Mouse (Mus musculus) layer of hippocampus, adult 11-12 months (tissue): ENCODE data around the gene 4930432M17Rik.

ENCODE experiments used
- DNase-seq: peaks from one replicate; pipeline ENCODE4 v3.0.0; 2022; ENCODE audit warnings: low spot score

Gene 4930432M17Rik

GRCm38 (mm10) chr3:121672135-121672790, 1.7 kb downstream of the 4930432M17Rik start:
- no peak for DNase-seq

GRCm38 (mm10) chr3:121678935-121679334, 8.4 kb downstream of the 4930432M17Rik start:
- no peak for DNase-seq

- DNase-seq: no peak
Measured at GRCm38 (mm10) chr3:121679443-121679842, 8.9 kb downstream of the 4930432M17Rik start.

- no peak for DNase-seq
Measured at GRCm38 (mm10) chr3:121680187-121680586, 9.6 kb downstream of the 4930432M17Rik start.

- DNase-seq: no peak
Measured at GRCm38 (mm10) chr3:121682439-121683411, 12.2 kb downstream of the 4930432M17Rik start.

- no peak for DNase-seq
Measured at GRCm38 (mm10) chr3:121684552-121684951, 14.0 kb downstream of the 4930432M17Rik start.

- DNase-seq: no peak
Measured at GRCm38 (mm10) chr3:121684963-121685362, 14.4 kb downstream of the 4930432M17Rik start.

GRCm38 (mm10) chr3:121685985-121686384, 15.4 kb downstream of the 4930432M17Rik start:
- DNase-seq: no peak

- DNase-seq: peak; percentile 20
Measured at GRCm38 (mm10) chr3:121686408-121686911, 15.9 kb downstream of the 4930432M17Rik start.

- no peak for DNase-seq
Measured at GRCm38 (mm10) chr3:121687741-121688140, 17.2 kb downstream of the 4930432M17Rik start.

GRCm38 (mm10) chr3:121689029-121689428, 18.5 kb downstream of the 4930432M17Rik start:
- DNase-seq: no peak

- no peak for DNase-seq
Measured at GRCm38 (mm10) chr3:121689697-121690096, 19.1 kb downstream of the 4930432M17Rik start.

GRCm38 (mm10) chr3:121693001-121693730, 22.6 kb downstream of the 4930432M17Rik start:
- DNase-seq: peak; percentile 28

GRCm38 (mm10) chr3:121693746-121694145, 23.2 kb downstream of the 4930432M17Rik start:
- DNase-seq: no peak

GRCm38 (mm10) chr3:121697169-121697568, 26.6 kb downstream of the 4930432M17Rik start:
- DNase-seq: no peak

GRCm38 (mm10) chr3:121699401-121699800, 28.8 kb downstream of the 4930432M17Rik start:
- DNase-seq: no peak

GRCm38 (mm10) chr3:121699849-121700248, 29.3 kb downstream of the 4930432M17Rik start:
- no peak for DNase-seq

- DNase-seq: peak; percentile 41
Measured at GRCm38 (mm10) chr3:121700364-121700952, 29.9 kb downstream of the 4930432M17Rik start.

GRCm38 (mm10) chr3:121703155-121703879, 32.8 kb downstream of the 4930432M17Rik start:
- no peak for DNase-seq

- DNase-seq: no peak
Measured at GRCm38 (mm10) chr3:121703880-121704243, 33.3 kb downstream of the 4930432M17Rik start.

- DNase-seq: no peak
Measured at GRCm38 (mm10) chr3:121706087-121706486, 35.5 kb downstream of the 4930432M17Rik start.
